Mouse (Mus musculus) ES-Bruce4 (cell line): ENCODE measurements around the gene Pcnp. TPM values are rescaled to one million over a fixed set of nuclear protein-coding genes. Genes with fewer than 3 reads are reported as not detected.

Experiments used
- H3K27ac ChIP-seq: 2 replicates; pipeline ENCODE4 v1.5.1; 2012; ENCODE audit warnings: low read length, inconsistent platforms; ENCODE audit not compliant: insufficient read depth
- H3K27me3 ChIP-seq: 2 replicates; pipeline ENCODE4 v1.6.1; 2012; ENCODE audit warnings: mild to moderate bottlenecking, low read length, inconsistent platforms; ENCODE audit not compliant: control insufficient read depth, poor library complexity, insufficient read depth, severe bottlenecking
- H3K36me3 ChIP-seq: 2 replicates; pipeline ENCODE4 v1.6.1; 2012; ENCODE audit warnings: inconsistent platforms, mild to moderate bottlenecking, low read length, moderate library complexity; ENCODE audit not compliant: control insufficient read depth, poor library complexity, insufficient read depth, severe bottlenecking
- H3K4me1 ChIP-seq: one replicate; pipeline ENCODE4 v1.8.1; 2011; ENCODE audit warnings: low read length; ENCODE audit not compliant: control insufficient read depth, insufficient read depth
- H3K4me3 ChIP-seq: 2 replicates; pipeline ENCODE4 v1.5.1; 2011; ENCODE audit warnings: low read depth, mild to moderate bottlenecking, low read length
- H3K9ac ChIP-seq: 2 replicates; pipeline ENCODE4 v1.6.1; 2012; ENCODE audit warnings: low read depth, mild to moderate bottlenecking, inconsistent platforms; ENCODE audit not compliant: poor library complexity, severe bottlenecking
- H3K9me3 ChIP-seq: replicated peaks from 2 replicates; pipeline ENCODE4 v1.6.1; 2012; ENCODE audit warnings: mild to moderate bottlenecking, low read length, inconsistent platforms; ENCODE audit not compliant: control insufficient read depth, poor library complexity, insufficient read depth, severe bottlenecking
- CTCF ChIP-seq: IDR thresholded peaks from one replicate; pipeline ENCODE4 v1.8.1; 2011; ENCODE audit warnings: low read depth, low read length
- EP300 ChIP-seq: IDR thresholded peaks from 2 replicates; pipeline ENCODE4 v1.6.1; 2011; ENCODE audit warnings: low read depth, low read length; ENCODE audit not compliant: insufficient read depth
- POLR2A ChIP-seq: IDR thresholded peaks from one replicate; pipeline ENCODE4 v1.8.1; 2011; ENCODE audit warnings: low read length; ENCODE audit not compliant: insufficient read depth
- polyA plus RNA-seq: library from polyadenylated mRNA; stranded (reverse); fragments of >200 nt; gene quantifications from 2 replicates; pipeline ENCODE4 v1.2.4, GENCODE M21; 2011; ENCODE audit warnings: low read depth; ENCODE audit not compliant: missing spikeins, insufficient read depth, insufficient read length

Pcnp gene
- polyA plus RNA-seq, 1 experiment: 256 TPM

DNA sequence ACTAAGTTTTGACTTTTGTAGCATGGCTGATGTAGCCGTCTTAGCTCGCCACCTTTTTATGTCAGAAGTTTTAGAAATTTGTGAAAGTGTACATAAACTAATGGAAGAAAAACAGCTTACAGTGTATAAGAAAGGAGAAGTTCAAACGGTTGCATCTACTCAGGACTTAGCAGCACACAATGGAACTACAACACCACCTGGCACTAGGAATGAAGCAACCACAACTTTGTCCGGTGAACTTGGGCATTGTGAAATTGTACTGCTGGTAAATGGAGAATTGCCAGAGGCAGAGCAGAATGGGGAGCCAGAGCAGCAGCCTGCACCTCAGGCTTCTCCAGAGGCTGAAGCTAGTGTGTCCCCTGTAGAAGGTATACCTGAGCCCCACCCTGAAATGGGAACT lies 39.2 kb downstream of the Pcnp start:
- Histone ChIP-seq H3K9ac (no peak overlapping the region), H3K27me3 (no peaks in the 10 kb centered on the region), H3K9me3 (no peaks in the 10 kb centered on the region), H3K27ac (no peak overlapping the region), H3K4me3 (no peak overlapping the region), H3K36me3 (peaks cover 40% of the 10 kb centered on the region), H3K4me1 (peaks cover 2% of the 10 kb centered on the region)
- TF ChIP-seq POLR2A: no peak
- TF ChIP-seq EP300: no peak
- TF ChIP-seq CTCF: no peak

DNA sequence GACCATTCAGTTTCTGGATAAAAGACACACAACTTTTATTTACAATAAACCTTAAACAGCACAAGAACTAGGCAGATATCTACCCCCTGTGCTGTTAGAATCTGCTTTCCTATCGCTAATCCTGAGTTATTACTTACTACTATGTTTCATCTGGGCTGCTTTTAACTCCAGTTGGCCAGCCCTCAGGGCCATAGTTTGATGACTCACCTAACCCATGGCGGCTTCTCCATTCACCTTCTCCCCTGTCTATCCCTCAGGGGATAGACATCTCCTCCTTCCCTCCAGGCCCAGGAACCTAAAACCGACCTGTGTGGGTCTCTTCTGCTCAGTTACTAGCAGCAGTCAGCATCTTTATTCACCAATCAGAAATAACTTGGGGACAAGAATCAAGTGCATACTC lies 43.5 kb downstream of the Pcnp start:
- H3K36me3 ChIP-seq: peaks cover 51% of the 10 kb centered on the region
- no peak overlapping the region for H3K9ac ChIP-seq
- H3K4me1 ChIP-seq: peaks cover 2% of the 10 kb centered on the region
- H3K4me3 ChIP-seq: no peak overlapping the region
- H3K27ac ChIP-seq: no peak overlapping the region
- no peaks in the 10 kb centered on the region for H3K27me3 ChIP-seq
- H3K9me3 ChIP-seq: no peaks in the 10 kb centered on the region
- TF ChIP-seq CTCF: no peak
- no peak for TF ChIP-seq POLR2A
- TF ChIP-seq EP300: no peak

DNA sequence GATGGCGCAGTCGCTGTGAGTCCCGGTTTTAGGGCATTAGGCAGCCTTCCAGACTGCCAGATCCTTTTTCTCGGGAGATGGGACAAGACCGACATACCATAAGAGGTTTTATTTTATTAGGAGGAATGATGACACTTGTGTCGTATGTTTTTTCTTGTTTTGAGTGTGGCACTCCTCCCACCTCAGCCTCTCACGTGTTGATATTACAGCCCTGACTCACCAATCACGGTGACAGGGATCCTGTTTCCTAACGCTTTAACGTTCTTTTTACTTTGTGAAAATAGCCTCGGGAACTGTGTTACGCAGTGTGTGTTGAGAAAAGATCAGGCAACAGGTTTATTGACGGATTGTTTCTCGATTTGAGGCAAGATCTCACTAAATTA lies 54.6 kb downstream of the Pcnp start:
- peak overlapping the region; percentile 83 for H3K9ac ChIP-seq
- no peak overlapping the region for H3K27ac ChIP-seq

DNA sequence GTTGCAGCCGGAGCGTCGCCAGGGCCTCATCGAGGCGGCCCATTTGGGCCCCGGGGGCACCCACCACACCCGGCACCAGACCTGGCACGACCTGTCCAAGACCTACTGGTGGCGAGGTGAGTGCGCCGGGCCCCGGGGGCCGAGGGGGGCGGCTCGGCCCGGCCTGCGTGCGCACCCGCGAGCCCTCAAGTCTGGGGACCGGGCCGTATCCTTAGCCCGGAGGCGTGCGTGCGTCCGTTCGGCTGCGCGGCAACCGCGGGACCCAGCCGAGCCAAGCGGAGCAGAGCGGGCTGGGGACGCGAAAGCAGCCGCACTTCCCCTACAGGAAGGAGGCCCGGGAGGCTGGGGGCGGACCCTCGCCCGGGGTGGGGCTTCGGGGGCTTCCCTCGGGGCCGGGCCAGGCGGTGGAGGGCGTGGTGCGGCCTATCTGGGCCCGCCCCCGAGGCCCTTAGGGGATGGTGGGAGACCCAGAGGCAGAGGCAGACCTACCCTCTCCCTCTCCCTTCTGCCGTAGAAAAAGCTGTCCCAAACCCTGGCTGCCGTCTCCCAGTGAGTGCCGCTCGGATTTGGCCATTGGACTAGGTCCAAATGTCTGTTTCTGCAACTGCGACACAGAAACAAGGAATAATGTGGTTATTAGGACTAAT lies 55.2 kb downstream of the Pcnp start:
- H3K27me3 ChIP-seq: no peaks in the 10 kb centered on the region
- H3K36me3 ChIP-seq: peaks cover 36% of the 10 kb centered on the region
- H3K9ac ChIP-seq: peak overlapping the region; percentile 83
- H3K4me3 ChIP-seq: peak overlapping the region; percentile 95
- TF ChIP-seq CTCF: no peak
- no peaks in the 10 kb centered on the region for H3K4me1 ChIP-seq
- H3K27ac ChIP-seq: no peak overlapping the region
- H3K9me3 ChIP-seq: no peaks in the 10 kb centered on the region

More for the DNA sequence above, 54.6 kb downstream of the Pcnp start:
- Histone ChIP-seq H3K4me3 (peak overlapping the region; percentile 95), H3K36me3 (peaks cover 30% of the 10 kb centered on the region), H3K27me3 (no peaks in the 10 kb centered on the region), H3K9me3 (no peaks in the 10 kb centered on the region), H3K4me1 (no peaks in the 10 kb centered on the region)
- no peak for TF ChIP-seq CTCF
- no peak for TF ChIP-seq EP300
- no peak for TF ChIP-seq POLR2A

DNA sequence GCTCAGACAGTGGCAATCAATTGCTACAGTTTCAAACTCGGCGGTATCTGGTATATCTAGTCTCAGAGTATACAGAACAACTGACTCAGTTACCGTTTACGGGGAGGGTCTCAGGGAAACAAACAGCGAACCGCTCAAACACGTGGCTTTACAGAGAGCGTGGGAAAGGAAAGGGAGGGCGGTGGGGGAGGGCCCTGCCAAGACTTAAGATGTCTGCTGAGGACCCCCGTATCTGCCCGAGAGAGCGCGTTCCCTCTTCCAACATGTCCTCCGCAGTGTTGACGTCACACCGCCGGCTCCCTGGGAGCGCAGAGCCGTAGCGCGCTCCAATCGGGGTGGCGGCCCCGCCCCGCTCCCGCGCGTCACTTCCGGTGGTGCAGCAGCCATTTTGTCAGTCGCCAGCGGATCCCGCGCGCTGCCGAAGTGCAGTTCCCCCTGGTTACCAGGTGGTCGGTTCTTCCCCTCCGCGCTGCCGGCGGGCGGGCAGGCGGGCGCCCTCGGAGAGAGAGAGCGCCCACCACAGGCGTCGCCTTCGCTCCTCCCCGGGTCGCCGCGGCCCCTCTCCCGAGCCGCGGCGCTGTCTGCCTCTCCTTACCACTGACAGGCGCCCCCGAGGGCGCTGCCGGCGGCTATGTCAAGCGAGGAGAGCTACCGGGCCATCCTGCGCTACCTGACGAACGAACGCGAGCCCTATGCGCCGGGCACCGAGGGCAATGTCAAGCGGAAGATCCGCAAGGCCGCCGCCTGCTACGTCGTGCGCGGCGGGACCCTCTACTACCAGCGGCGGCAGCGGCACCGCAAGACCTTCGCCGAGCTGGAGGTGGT lies 55.9 kb downstream of the Pcnp start, which contains the start of gene Zbtb11:
Zbtb11 (plus strand) TSS at position 453 of the 825 bp plus-strand sequence.
- TF ChIP-seq CTCF (no peak), EP300 (peak; percentile 39; the same call in 1 of the 2 replicates)
- peak within 1 kb of the TSS; percentile 83 for H3K9ac ChIP-seq
- peak within 1 kb of the TSS; percentile 77 for H3K27ac ChIP-seq
- peak within 1 kb of the TSS; percentile 95 for H3K4me3 ChIP-seq
- no peaks in the 10 kb centered on the region for H3K4me1 ChIP-seq
- H3K9me3 ChIP-seq: no peaks in the 10 kb centered on the region
- H3K27me3 ChIP-seq: no peaks in the 10 kb centered on the region
- peaks cover 41% of the 10 kb centered on the region for H3K36me3 ChIP-seq

DNA sequence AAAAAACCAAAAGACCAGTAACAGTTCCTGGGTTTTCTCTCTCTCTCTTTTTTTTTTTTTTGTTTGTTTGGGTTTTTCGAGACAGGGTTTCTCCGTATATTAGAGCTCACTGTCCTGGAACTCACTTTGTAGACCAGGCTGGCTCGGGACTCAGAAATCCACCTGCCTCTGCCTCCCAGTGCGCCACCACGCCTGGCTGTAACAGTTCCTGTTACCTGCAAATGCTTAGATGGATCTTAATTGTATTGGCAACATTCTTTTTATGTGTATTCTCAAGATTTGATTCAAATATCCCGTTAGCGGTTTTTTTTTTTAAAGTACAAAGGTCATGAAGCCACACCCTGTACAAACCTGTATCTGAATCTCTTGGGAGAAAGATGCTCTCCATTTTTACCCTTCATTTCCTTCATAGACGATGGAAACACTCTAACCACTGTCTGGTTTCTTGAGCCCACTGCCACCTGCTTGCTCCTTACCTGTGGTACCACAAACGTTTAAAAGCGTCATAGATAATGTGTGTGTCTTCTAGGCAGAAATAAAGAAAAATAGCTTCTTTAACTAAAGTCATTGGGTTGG lies 56.8 kb downstream of the Pcnp start:
- Histone ChIP-seq H3K9ac (peak overlapping the region; percentile 59), H3K9me3 (no peaks in the 10 kb centered on the region), H3K4me3 (peak overlapping the region; percentile 19; the same call in 1 of the 2 replicates), H3K4me1 (no peaks in the 10 kb centered on the region), H3K36me3 (peaks cover 47% of the 10 kb centered on the region), H3K27me3 (no peaks in the 10 kb centered on the region), H3K27ac (peak overlapping the region; percentile 77)
- TF ChIP-seq EP300: no peak
